Mouse (Mus musculus): Measurements from ENCODE around the gene Cachd1. TPM values are rescaled to one million over a fixed set of nuclear protein-coding genes. Genes with fewer than 3 reads are reported as not detected.

The Cachd1 gene
- total RNA-seq, 1 experiment from 2014 or later = 8.4 TPM

DNA sequence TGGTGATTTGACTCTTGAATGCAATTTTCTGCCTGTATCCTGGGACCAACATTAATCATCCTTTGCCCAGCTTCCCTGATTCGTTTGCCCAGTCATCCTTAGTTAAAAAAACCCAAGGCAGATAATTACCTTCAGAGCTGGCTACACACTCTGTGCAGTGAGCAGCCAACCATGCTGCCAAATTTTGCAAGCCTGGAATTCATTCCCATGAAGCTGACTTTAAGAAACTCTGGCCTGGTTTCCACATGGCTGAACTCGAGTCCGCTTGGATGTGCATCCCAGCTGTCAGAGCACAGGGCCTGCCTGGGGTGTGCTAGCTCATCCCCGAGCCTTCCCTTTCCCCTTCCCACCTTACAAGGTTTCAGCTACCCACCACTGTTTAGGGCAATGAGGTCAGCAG, 214.5 kb downstream of the Cachd1 start:
- DNase-seq = peak; percentile 34

DNA sequence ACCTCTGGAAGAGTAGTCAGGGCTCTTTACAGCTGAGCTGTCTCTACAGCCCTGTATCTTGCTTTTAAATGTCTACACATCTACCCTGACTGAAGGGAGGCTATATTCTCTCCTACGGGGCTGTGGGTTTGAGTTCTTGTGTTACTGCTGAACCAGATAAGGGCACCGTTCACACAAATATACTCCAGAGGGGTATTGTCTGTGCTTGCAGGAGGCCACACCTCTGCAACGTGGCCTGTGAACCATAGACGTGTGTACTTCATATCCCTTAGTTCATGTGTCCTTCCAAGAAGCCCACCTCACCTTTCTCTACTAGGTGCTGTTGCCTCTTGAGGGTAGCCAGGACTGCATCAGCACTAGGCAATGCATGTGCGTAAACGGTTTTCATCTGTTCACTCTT, 215.6 kb downstream of the Cachd1 start:
- DNase-seq = no peak

DNA sequence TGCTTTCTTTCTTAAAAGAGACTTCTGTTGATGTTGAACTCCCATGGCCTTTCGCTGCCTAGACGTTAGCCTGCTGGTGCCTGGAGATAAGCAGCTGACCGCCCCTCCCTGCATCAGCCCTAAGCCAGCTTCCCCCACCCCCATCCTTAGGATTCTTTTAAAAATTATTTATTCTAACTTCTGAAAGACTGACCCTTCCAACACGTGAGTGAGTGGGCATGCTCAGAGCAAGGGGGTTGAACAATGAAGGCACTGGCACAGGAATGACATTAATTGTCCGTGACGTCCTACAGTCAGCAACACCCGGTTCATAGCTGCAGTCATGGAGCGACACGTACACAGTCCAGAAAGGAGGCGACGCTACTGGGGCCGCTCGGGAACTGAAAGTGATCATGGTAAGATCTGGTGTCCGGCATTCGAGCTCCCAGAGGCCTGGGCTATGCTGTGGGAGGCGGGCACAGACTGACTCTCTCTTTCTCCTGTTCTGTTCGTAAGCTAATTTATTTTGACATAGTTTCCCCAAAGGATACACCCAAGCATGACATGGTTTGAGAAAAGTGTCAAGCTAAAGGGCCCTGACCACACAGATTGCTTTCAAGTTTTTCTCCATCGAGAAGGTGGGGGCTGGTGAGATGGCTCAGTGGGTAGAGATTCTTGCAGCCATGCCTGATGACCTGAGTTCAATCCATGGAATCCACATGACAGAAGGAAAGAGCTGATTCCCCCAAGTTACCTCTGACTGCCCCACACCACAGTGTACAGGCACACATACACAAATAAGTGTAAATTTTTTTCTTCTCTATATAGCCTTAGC, 218.2 kb downstream of the Cachd1 start:
- DNase-seq = no peak

DNA sequence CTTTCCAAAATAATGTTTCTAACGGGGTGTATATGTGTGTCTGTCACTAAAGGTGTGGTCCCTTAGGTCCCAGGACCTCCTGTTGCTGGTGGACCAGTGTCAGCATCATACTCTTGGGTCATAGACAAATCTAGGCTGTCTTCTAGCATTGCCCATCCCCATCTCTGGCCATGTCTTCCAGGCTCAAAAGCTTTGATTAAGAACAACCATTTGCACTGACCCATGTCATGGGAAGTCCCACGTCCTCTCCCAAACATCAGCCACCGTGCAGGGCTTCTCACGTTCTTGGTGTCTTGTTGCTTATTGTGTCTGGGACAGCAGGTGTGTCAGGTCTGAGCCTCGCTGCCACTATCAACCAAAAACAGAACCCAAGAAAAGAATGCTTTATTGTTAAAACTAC, 219.1 kb downstream of the Cachd1 start:
- DNase-seq = no peak

DNA sequence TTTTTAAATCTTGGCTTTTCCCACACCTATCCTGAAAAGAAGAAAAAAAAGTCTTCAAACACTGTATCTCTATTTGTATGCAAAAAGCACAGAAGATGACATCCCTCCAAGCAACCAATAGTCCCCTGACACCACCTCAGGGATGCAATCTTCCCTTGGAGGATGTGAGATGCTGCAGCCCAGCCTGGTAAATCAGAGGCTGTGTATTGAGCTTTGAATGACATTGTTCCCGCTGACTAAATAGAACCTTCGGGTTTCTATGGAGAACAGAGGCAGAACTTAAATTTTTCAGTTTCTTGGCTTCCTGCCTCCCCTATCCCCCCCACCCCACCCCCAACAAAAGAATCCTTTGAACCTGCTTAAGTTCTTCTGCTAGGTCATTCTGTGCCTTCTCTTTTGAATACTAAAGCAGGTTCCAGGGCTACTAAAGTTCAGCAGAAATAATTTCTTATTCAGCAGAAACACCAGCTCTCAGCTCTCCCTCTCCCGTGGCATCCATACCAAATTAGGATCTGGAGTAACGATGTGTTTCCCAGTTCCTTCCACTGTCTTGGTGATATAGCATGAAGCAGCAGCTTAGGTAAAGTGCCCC, 219.7 kb downstream of the Cachd1 start:
- DNase-seq = no peak

DNA sequence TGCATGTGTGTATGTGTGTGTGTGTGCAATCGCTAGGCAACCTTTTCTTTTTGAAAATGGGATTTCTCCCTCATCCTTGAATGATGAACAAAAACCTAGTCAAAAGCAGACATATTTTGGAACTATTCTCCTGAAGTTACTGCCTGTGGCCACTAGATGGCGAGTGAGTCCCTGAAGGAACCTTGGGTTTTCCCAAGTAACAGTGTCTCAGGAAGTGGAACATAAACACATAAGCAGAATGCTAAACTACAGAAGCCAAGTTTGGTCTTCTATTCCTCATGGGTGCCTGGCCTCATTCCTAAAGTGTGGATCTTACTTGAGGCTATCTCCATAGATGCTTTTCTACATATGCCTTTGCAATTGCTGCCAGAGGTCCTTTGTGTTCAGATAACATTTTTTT, 221.7 kb downstream of the Cachd1 start:
- peak; percentile 71 for DNase-seq

DNA sequence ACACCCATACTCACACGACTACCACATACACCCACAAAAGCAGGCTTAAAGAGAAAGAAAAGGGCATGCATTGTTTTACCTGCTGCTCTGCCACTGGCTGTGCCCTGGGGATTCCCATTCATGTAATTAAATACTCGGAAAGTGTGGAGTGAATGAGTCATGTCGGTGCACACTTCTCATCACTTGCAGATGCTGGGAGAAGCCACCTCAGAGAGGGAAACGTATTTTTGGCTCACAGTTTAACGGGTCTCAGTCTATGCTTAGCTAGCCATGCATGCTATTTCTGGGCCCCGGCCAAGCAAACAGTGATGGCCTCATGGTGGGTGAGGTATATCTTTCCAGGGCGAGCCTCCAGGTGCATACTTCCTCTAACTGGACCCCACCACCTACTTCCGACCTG, 222.4 kb downstream of the Cachd1 start:
- no peak for DNase-seq

DNA sequence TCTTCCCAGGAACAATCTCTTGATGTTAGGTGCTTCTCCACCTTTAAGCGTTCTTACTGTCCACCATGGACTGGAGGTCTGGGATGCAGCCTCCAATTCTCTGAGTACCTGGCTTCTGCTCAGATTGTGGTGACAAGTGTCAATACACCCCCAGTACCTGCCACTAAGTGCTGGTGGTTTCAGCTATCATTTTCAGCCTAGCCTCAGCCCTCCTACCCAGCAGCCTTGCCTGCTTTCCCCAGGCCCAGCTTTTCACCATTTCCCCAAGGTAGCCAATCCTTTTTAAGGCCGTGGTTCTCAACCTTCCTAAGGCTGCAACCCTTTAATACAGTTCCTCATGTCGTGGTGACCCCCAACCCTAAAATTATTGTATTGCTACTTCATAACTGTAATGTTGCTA, 224.1 kb downstream of the Cachd1 start:
- no peak for DNase-seq

DNA sequence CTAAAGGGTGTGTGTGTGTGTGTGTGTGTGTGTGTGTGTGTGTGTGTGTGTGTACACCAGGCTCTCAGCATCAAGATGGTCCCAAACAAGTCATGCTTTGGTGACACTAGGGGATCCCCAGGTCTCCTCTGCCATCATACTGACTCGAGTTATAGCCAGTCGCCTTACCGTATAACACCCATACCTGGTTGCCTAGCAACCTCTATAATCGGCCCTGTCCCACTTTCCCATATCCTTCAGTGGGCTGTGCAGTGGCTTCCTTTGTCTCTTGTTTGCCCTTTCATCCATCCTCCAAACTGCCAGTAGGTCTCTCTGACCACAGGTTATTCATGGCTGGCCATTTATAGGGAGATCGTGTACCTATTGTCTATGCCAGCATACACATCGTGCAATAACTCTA, 224.6 kb downstream of the Cachd1 start:
- DNase-seq = no peak

DNA sequence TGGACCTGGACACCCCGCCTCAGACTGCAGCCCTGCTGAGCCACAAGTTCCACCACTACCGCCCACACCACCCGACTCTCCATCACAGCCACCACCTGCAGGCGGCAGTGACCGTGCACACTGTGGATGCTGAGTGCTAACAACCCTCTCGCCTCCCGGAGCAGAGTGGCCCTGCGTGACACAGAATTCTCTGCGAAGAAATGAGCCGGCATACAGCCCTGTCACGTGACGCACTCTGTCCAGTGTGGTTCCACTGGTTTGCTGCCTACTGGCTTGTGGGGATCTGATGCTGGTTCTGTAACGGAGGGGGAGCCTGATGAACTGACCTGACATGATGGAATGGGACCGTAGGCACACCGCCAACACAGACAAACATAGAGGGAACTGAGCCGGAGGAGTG, 226.5 kb downstream of the Cachd1 start:
- DNase-seq = no peak

DNA sequence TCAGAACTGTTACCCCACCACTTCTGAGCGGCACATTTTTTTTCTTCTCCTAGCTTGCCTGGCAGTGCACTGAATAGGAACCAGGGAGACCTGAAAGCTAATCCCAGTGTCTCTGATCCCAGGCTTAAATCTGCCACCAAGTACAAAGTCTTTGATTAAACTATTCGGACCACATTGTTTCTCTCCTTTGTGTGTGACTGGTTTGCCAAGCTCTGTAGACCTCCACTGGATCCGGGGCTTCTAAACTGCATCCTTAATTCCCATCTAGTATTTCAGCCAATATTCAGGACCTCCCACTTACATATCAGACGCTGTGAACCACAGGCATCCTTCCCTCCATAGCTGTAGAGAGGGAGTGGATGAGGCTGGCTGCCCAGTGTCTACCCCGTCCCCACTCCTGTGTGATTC, 231.9 kb downstream of the Cachd1 start:
- DNase-seq = no peak

DNA sequence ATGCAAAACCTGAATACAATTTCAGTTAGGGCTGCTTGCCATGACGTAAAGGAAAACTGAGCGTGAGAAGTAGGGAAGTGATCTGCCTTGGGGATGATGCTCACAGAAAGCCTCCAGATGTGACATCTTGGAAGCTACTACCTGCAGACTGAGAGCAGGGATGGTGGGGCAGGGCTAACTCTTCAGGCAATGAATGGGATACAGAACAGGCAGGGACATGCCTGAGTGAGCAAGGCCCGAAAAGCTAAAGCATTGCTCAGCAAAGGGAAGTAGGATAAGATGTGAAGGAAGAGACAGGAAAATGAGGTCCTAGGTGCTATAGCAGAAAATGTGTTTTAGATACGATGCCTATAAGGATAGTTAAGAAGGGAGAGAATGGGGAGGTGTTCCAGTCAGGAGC, 232.6 kb downstream of the Cachd1 start:
- no peak for DNase-seq

DNA sequence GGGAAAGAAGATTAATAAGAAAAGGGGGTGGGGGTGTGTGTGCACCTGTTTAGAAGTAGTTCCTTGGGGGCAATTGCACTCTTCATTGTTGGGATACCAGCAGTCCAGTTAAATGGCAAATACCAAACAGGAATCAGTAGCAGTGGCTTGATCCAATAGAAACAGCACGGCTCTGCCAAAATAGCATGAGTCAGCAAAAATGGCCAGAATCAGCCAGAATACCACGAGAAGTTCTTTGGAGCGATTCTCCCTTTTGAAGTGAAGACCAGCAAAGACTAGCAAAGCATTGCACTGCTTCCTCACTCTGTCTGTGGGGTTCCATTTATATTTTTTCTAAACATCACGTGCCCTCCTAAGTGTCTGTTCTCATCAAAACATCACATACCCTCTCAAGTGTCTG, 241.3 kb downstream of the Cachd1 start:
- DNase-seq = no peak

DNA sequence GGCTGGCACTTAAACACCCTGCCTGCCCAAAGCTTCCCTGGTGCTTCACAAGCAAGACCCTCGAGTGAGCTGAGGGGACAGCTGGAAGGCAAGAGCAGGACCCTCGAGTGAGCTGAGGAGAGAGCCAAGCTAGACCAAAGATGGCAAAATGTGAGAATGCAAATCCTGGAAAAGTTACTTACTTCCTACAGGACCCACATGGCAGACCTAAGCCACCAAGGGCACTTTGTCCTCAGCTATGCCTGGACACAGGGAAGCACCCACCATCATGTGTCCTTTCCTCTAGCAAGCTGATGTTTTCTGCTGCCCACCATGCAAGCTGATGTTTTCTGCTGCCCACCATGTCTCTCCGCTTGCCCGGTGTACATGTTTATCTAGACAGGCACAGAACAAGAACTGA, 244.1 kb downstream of the Cachd1 start, which contains the start of gene Gm10577:
Gene Gm10577, minus strand, starts transcription at position 101 of the 400 bp plus-strand sequence.
- no peak for DNase-seq

DNA sequence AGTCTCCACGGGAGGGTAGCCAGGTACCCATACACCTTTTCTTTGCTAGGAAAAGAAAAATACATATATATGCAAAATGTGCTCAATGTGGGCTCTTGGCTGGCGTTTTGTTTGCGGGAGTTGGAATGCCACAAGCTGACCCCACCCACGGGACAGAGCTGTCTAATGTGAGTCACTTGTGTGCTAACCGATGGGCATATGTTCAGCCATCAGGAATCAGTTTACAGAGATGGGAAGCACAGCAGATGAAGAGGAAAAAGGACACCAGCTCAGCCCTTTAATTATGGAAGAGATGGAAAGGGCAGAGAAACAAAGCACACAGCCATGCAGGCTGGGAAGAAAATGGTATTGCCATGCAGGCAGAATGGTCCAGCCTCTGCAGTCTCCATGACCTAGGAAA, 250.1 kb downstream of the Cachd1 start:
- no peak for DNase-seq

DNA sequence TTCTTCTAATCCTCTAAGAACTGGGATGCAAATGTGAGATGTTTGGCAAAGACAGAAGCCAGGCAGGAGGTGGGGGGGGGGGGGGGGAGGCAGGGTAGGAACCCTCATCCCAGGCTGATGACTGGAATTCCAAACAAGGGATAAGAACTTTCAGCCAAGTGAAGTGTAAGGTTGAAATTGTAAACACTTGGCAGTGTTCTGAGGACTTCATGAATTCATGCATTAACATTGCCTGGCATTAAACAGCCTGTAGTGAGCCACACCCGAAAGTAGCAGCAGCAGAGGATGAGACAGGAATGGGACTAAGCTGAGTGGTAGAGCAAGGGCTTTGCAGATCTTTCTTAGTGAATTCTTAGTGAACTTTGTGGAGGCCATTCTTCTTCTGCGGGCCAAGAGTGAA, 250.5 kb downstream of the Cachd1 start:
- no peak for DNase-seq

DNA sequence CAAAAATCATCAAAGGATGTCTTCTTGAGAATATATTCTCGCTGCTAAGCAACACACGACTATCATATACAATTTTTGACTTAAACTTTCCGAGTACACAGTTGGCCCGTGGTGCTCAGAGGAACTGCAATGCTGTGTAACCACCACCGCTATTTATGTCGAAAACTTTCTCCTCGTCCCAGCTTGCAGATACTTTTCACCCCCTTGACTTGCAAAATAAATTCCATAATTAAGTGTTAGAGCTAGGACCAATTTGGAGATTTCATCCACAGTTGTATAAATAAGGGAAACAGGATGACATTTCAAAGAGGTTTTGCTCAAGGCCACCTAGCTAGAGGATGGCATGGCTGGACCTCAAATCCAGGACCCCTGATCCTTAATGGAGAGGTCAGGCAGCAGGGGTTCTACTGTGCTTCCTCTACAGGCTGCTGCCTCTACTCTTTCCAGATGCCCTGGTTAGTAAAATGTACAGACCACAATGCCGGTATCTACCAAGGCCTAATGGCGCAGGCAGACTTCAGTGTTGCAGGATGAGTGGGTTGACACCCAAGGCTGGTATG, 251.5 kb downstream of the Cachd1 start:
- DNase-seq = no peak

DNA sequence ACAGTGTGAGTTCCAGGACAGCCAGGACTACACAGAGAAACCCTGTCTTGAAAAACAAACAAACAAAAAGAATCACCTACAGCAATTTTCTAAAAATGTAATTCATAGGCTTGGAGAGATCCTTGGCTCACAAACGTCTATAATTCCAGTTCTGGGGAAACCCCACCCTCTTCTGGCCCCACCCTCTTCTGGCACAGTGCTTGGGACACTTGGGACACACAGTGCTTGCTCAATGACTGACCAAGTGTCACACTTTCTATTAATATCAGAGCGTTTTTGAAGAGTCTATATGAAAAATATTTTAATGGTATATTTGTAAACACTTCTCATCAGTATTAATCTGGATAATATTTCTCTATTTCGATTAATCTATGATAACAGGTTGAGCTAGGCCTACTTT, 256.6 kb downstream of the Cachd1 start:
- peak; percentile 11 for DNase-seq

DNA sequence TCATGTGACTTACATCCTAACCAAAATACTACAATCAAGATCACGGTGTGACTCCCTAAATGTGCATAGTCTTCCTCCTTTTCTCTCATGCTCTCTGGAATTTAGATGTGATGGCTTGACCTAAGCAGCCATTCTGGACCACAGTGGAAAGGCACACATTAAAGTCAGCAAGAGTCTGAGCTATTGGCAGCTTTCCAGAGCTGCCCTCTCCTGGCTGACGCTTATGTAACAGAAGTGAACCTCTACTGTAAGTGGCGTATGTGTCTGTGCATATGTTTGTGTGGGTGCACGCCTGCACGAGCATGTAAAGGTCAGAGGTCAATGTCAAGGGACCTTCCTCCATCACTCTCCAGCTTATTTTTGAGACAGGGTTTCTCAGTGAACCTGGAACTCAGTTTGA, 258.7 kb downstream of the Cachd1 start:
- DNase-seq = no peak

DNA sequence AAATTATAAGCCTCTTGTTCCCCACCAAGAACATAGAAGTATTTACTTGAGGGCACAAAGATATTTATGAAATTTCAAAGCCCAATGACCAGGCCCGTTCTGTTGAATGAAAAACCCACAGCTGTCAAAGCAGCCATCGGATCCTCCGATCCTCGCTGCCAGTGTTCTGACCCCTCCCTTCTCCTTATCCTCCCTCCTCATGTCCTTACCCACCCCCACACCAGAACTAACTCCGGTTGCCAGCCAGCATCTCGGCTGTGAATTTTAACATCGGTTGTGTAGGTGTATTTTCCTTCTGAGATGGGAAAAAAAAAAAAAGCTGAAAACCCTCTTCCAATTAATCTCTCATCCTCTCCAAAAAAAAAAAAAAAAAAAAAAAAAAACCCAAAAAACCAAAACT, 260.7 kb downstream of the Cachd1 start:
- DNase-seq = no peak

DNA sequence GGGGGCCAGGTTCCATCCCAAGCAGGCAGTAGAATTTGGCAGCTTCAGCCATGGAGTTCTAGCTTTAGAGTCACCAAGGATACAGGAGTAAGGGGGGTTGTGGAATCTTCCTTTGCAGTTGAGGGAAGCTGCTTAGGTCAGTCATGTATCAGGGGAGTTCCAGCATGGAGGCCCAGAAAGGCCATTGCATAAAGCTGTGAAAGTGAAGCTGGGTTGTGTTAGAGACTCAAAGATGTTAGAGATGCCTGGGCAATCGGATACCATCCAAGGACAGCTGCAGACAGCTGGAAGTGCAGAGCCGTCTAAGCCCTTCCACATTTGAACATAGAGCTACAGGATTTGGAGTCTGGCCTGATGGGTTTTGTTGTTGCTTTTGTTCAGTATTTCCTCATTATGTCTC, 267.2 kb downstream of the Cachd1 start:
- no peak for DNase-seq

DNA sequence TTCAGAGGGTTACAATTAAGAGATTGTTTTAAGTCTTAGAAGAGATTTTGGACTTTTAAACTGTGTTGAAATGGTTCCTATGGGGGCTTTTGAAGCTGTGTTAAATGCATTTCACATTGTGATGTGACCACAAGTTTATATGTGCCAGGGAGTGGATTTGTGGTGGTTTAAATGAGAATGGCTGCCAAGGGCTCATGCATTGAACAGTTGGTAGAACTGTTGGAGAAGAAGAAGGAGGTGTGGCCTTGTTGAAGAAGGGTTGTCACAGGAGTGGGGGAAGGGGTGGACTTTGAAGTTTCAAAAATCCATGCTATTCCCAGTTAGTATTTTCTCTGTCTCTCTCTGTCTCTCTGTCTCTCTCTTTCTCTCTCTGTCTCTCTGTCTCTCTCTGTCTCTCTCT, 267.7 kb downstream of the Cachd1 start:
- DNase-seq = no peak

DNA sequence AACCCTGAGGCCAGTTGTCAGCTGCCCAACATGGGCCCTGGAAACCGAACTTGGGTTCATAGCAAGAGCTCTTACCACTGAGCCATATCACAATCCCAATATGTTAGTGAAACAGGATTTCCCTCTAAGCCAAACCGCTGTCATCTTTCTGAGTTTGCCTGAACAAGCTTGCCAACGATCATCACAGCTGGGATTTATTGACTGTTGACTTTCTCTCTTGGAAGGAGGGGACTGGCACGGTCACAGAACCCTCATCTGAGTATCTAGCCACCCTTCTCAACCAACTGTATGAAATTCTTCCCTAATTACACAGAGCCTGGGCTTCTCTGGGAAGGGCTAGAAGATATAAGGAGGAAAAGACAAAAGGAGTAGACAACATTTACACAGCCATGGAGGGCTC, 270.1 kb downstream of the Cachd1 start:
- DNase-seq = no peak

DNA sequence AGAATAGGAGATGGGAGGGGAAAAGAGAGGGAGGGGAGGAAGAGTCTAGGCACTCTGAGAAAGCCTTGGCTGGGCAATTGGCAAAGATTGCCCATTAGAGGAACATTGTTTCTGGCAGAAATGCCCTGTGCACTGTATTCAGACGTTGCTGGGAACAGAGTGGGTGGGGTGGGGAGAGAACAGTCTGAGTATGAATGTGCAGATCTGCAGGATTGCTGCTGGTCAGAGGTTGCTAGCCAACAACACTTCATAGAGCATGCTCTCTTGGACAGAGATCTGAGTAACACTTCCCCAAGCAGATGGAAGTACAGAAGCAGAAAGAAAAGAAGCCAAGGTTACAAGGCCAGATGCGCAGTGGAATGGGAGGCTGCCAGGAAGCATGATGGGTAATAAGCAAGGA, 285.7 kb downstream of the Cachd1 start:
- DNase-seq = peak; percentile 6
